Mouse (Mus musculus) right cerebral cortex, postnatal 36 days (tissue): ENCODE results near the gene Kcnc3.
A peak's percentile ranks its signal among the peaks of the same experiment; 100 is the strongest.

ENCODE experiments used
- DNase-seq, 2 experiments: peaks; one replicate each; pipeline ENCODE4 v3.0.0; 2022; ENCODE audit warnings: low spot score in 2 of 2, mixed read lengths in 1 of 2

The Kcnc3 gene

GRCm38 (mm10) chr7:44596996-44597538 lies 6.6 kb downstream of the Kcnc3 start:
- no peak for DNase-seq

GRCm38 (mm10) chr7:44597666-44598065 lies 7.2 kb downstream of the Kcnc3 start:
- DNase-seq, result no peak

DNA sequence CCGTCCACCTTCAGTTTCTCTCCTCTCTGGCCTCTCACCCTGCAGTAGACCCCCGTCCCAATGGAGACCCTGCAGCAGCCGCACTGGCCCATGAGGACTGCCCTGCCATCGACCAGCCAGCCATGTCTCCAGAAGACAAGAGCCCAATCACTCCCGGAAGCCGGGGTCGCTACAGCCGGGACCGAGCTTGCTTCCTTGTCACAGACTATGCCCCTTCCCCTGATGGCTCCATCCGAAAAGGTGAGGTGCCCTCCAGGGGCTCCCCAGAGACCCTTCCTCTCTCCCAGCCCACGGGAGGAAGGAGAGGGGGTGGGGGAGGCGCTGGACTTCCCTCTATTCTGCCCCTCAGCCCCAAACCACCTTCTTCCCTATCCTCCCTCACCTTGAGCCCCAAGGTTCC lies 7.9 kb downstream of the Kcnc3 start:
- no peak for DNase-seq

DNA sequence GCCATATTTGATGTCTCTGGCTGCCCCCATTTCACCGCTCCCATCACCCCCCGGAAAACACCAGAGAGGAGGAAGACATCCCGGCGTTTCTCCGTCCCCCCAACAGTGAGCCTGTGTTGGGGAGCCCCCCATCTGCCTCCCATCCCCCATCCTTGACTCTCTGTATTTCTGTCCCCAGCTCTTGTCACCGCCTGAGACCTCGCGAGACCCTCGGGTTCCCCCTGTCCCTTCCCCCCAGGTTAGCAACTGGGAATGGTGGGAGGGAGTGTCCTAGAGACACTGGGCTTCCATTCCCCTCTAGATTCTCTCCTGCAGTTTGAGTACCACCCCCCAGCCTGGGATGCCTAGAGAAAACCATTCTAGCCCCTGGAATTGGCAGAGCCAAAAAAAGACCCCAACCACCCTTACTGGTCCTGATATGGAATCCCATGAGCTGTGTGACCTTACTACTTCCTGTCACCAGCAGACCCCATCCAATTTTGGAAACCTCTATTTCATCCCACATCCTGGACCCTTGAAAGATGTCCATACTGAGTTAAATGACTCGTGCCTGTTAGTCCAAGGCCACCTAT lies 10.3 kb downstream of the Kcnc3 start:
- no peak for DNase-seq

DNA sequence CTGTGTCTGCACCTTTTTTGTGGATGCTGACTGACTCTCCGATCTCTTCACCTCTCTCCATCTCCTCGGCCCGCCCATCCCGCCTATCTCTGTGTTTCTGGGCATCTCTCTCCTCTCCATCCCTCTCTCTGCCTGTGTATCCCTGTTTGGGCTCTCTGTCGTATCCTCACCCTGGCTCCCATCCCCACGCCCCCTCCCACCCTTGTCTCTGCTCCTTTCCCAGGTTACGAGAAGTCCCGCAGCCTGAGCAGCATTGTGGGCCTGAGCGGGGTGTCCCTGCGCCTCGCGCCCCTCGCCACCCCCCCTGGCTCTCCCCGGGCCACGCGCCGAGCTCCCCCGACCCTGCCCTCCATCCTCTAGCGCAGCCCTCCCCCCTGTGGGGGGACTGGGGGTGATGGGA lies 11.2 kb downstream of the Kcnc3 start:
- no peak for DNase-seq

GRCm38 (mm10) chr7:44602443-44602842 lies 12.0 kb downstream of the Kcnc3 start:
- DNase-seq, result peak; percentile 78 to 84

DNA sequence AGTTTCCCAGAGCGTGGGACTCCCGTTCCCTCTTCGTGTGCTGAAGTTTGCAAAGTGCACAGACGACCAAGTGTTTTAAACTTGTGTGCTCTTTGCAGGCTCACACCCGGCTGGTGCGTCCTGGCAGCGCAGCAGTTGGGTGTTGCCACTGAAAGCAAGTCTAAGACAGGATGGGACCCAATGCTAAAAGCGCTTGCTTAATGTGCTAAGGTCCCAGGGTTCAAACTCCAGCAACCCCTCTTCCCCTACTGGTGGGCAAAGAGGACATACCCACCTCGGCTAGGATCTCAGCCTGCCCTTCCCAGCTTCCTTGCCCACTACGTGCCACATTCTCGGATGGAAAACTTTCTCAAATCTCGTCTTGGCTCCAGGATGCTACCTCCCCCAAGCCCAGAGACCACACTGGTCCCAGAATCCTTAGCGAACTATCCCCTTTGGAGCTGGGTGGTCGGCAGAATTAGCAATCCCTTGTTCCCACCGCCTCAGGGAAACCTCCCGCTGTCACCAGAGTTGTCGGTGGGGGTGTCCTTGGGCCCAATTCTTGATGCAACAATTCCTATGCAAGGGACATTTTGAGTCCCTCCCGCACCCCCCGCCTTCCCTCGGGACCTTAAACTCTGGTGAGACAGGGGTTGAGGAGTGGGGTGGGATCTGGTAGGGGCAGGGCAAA lies 12.9 kb downstream of the Kcnc3 start:
- no peak for DNase-seq

DNA sequence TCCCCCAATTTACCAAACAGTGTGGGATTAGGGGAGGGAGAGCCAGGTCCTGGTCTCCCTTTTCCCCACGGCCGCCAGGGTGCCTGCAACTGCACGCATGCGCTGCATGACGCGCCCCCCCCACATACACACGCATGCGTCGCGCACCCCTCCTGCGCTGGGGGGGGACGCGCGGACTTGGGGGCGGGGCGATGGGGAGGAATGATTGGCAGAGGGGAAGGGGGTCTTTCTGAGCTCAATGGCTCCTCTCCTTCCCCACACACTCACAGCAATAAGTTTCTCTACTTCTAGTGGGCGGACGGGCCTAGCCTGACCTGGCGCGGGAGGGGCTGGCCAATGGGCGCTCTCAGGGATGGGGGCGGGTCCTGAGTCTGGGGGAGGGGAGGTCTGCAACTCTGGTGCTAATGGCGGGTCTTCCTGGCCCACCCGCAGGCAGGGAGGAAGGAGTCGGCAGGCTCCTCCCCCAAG lies 13.7 kb downstream of the Kcnc3 start:
- DNase-seq, result no peak

- no peak for DNase-seq
Measured at GRCm38 (mm10) chr7:44604619-44605018, 14.2 kb downstream of the Kcnc3 start.

- DNase-seq, result no peak
Measured at GRCm38 (mm10) chr7:44605436-44605835, 15.0 kb downstream of the Kcnc3 start.

DNA sequence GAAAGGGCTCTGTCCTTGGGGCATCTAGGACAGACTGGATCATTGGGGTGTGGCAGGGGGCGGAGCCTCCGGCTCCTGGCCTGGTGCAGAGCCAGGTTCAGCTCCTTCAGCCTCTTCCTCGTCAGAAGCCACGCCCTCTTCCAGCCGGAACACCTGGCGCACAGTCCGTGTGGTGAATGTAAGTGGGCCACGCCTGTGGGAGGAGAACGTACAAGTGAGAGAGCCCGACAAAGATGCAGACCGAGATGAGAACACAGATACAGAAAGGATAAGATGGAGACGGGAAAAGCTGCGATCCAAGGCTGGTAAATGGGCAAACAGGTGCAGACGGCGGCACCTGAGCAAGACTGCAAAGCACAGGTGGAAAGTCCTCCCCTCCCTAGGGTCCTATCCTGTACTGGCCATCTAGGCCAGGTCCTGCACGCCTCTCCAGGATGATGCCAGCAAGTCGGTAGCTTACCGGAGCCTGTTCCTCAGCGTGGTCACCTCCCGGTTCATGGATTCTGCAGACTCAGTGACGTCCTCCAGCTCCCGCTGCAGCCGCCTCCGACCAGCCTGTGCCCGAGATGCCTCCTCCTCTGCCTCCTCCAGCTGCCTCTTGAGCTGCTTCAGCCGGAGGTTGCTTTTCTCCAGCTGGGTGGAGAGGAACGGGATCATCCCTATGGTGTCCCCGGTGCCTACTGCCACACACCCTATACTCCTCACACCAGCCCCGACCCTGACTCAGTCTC lies 15.9 kb downstream of the Kcnc3 start:
- DNase-seq, result peak in 1 of 2 experiments; percentile 60

GRCm38 (mm10) chr7:44612192-44612591 lies 21.7 kb downstream of the Kcnc3 start:
- DNase-seq, result no peak

DNA sequence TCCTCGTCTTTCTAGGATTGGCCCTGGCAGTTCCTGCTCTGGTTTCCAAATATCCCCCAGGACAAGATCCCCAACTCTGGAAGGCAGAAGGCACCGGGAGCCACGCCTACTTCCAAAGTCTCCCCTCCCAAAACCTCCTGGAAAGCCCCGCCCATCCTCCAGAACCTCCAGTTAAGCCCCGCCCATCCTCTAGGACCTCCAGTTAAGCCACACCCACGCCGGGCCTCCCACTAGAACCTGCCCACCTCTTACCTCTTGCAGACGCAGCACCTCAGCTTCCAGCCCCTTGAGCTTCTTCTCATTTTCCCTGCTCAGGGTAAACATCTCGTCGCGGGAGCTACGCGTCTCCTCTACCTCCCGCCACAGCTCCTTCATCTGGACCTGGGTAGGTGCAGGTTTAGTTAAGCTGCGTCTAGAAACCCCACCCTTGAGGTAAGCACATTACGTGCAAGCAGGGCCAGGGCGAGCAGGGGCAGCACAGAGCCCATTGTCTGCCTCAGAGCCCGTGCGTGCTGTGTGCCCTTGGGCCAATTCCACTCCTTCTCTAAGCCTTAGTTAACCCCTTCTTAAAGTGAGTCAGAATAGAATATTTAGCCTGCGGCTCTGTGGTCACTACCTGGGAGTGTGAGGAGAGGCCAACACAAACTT lies 23.7 kb downstream of the Kcnc3 start:
- DNase-seq, result no peak

DNA sequence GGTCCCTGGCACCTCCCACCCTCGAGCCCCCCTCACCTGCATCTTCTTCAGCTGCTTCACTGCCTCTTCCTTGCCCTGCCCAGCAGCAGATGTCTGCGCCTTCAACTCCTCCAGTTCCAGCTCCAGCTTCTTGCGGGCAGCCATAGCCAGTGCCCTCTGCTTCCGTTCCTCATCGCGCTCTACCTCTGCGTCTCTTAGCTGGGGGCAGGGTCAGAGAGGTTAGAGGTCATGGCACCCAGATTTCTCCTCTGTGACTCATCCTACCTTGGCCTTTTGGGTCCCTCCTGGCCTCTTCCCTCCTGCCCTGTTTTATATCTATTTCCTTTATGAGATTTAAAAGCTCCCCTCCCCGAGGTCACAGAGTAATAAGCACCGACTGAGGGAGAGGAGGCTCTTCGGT lies 24.8 kb downstream of the Kcnc3 start:
- no peak for DNase-seq

DNA sequence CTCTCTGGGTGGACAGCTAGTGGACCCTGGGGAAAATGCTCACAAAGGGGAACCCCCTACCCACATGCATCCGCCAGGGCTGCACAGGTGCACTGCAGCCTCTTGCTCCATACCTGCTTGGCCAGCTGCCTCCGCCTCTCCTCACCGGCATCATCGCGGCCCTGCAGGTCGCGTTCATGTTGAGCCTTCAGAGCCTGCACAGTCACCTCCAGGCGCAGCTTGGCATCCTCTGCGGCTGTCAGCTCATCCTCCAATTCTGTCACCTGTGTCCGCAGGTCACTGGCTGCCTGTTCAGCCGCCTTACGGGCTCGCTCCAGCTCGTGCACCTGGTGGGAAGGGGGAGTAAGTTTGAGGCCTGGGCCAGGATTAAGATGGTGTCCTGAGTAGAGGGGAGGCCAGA lies 25.5 kb downstream of the Kcnc3 start:
- no peak for DNase-seq

DNA sequence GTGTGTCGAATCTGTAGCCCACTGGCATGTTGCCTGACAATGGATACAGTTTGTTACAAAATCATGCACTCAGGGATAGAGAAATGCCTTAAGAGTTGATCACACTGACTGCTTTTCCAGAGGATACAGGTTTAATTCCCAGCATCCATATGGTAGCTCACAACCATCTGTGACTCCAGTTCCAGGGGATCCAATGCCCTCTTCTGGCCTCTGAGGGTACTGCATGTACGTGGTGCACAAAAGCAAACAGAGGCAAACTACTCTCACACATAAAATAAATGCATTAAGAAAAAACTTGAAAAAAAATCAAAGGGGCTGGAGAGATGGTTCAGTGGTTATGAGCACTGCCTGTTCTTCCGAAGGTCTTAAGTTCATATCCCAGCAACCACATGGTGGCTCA lies 26.6 kb downstream of the Kcnc3 start:
- no peak for DNase-seq

DNA sequence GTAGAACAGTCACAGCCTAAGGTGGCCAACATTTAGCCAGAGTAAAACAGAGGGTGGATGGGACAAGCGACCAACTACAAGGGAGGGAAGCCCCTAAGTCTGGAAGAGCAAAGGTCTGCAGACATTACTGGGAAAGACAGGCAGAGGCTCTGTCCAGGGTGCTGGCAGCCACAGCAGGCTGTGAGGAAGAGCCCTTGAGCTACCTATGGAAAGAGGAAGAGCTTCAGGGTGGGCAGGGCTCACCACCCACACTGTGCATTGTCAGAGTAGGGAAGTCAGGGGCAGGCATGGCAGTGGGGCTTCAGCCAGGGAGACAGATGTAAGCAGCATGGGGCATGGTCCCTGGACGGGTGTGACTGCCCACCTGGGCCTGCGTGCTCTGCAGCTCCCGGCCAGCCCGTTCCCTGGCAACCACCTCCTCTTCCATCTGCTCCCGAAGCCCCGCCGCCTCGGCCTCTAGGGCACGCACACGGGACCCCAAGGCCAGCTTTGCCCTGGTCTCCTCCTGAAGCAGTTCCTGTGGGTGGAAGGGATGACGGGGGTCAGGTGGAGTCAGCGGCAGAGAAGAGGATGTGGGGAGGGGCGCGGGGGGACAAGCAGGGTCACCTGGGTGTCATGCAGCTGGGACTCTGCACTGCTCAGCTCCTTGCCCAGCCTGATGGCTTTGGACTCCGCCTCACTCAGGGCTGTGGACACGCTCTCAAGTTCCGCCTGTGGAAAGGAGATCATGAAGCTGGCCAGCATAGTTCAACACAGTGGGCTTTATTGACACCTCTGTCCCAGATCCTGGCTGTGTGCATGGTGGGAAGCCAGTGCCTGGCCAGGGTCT lies 33.5 kb downstream of the Kcnc3 start:
- DNase-seq, result no peak

GRCm38 (mm10) chr7:44624543-44624826 lies 34.0 kb downstream of the Kcnc3 start:
- DNase-seq, result no peak

- no peak for DNase-seq
Measured at GRCm38 (mm10) chr7:44624828-44625227, 34.4 kb downstream of the Kcnc3 start.

DNA sequence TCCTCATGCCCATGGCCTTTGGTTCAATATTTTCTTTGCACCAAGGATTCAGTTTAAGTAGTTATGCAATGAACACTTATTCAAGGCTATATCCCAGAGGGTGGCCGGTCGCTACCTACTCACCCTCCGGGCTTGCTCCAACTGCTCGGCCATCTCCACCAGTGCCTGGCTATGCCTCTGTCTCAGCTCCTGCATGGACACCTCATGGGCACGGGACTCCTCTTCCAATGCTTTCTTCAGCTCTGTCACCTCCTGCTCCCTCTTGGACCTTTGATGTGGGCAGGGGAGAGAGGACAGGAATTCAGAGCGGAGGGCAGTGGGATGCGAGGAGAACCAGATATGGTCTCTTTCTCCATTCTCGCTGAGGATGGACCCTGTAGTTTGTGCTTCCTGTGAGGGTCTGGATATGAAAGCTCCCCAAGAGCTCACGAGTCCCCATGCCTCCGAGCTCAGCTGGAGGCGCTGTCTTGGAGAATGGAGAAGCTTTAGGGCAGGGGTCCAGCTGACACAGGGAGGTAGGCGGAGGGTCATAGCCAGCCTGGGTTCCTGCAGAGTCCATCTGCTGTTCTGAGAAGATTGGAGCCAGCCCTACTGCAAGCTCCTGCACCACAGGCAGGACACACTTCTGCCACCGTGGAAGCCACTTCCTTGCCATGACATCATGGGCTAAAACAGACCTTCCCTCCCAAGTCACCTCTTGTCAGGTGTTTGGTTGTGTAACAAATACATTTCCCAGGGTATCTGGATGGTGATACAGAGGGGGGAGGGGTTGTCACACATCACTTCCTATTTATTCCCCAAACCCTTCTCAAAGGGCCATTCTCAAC lies 35.0 kb downstream of the Kcnc3 start:
- DNase-seq, result no peak

DNA sequence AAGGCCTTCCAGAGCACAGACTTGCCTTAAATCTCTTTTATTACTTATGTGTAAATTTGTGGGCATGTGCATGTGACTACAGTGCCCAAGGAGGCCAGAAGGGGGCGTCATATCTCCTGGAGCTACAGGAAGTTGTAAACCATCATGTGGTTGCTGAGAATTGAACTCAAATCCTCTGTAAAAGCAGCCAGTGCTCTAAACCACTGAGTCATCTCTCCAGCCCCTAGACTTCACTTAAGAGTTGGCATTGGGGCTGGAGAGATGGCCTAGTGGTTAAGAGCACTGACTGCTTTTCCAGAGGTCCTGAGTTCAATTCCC lies 35.6 kb downstream of the Kcnc3 start:
- DNase-seq, result no peak
